Mouse (Mus musculus): ENCODE measurements around the gene Traf2.

Gene Traf2

GRCm38 (mm10) chr2:25549021-25549991, 2.6 kb upstream of the Traf2 start:
- DNase-seq (ENCODE audit: low read depth, low spot score), result no peak

DNA sequence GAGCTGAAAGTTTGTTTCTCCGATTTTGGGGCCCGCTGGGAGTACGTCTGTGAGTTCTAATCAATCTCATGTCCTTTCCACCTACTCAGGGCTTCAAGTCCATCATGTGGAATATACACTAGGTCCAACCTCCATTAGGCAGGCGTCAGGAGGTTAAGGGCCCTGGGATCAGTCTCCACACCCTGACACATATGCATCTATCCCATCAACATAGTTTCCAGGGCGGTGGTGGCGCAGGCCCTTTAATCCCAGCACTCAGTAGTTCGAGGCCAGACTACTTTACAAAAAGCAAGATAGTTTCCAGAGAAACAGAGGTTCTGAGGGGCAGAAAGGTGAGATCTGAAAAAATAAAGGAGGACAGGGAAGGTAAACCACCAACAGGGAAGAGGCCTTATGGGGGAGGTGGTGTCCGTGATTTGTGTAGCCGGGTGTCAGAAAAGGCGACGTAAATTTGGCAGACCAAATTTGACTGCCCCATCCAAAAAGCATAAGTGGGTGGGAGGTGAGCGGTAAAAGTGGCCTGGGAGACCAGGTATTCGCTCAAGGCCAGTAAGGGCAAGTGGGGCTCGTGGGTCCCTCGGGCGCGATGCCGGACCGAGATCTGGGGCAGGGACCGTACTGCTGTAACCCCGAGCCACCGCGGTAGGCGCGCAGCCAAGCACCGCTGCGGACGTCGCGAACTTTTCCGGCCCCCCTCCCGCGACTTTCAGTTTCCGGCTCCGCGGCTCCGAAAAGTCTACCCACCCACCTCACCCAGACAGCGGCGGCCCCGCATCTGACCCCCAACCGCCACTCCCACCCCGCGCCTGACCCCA, 537 bp downstream of the Traf2 start:
- peak; percentile 52 for DNase-seq (ENCODE audit: low read depth, low spot score)

DNA sequence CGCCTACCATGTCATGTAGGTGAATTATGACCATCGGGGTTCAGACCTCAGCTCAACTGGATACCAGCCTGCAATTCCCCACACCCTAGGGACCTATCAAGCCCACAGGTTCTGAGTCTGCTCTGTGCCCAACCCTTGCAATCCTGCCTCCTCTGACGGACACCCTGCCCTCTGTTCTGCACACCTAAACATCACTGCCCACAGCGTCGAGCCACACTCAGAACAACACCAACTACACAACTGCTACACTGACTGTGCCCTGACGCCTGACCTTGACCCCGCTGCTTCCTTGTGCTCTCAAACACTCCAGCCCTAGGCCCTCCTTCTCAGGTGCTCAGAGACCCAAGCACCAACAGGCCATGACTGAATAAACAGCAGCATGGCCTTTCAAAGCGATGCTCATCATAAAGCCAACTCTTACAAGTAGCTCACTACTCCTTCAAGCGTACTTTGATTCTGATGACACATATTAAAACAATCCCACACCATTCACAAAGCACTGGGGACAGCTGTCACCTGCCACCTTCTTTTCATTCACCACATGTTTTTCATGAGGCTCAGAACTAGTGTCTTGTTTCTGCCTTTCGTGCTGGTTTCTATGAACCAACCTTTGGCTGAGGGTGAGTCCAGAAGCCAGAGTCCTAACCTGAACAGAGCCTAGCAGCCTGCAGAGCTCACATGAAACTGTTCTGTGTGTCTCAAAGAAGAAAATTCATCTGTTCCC, 4.9 kb downstream of the Traf2 start:
- no peak for DNase-seq (ENCODE audit: low read depth, low spot score)

DNA sequence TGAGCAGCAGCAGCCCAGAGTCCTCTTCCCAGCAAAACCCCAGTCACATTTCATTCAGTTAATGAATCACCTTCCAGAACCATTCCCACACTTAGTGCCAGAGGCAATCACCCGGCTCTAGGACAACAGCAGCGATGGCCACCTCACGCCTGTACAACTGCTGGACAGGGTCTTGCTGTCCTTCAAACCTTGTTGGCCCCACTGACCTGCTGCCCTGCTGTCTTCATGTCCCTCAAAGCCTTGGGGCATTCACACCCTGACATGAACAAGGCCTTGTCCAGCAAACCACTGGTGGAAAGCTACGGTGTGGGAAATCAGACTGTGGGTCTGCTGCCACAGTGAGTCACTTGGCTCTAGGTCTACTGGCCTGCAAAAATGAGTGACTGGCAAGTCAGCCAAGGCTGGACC, 6.2 kb downstream of the Traf2 start:
- no peak for DNase-seq (ENCODE audit: low read depth, low spot score)

- DNase-seq (ENCODE audit: low read depth, low spot score), result no peak
These were observed 10.2 kb downstream of the Traf2 start for GRCm38 (mm10) chr2:25536531-25536930.

DNA sequence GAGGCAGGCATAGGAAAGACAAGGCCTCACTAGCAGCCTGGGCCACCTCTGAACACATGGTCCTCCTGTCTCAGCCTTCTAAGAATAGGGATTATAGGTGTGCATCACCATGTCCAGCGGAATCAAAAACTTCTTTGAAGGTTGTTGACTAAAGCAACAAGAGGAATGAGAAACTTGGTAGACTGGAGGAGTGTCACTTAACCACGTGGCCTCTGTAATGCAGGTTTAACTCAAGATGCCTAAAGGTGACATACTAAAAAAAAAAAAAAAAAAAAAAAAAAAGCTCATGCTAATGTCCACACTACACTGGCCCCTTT, 11.9 kb downstream of the Traf2 start:
- DNase-seq (ENCODE audit: low read depth, low spot score), result no peak

- DNase-seq (ENCODE audit: low read depth, low spot score), result no peak
These were observed 12.4 kb downstream of the Traf2 start for GRCm38 (mm10) chr2:25534178-25534865.

DNA sequence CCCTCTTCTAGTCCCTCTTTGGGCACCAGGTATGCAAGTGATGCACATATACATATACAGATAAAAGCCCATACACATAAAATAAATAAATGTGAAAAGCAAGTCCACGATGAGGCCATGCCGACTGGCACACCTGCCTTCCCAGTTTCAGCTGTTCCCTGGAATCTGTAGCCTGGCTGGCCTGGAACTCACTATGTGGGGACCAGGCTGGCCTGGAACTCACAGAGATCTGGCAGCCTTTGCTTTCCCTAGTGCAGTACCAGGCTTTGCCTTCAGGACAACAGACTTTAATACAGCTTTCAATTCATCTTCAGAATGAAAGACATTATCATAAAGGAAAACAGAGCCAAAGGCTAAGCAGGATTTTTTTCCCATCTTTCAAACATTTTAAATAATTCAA, 13.0 kb downstream of the Traf2 start:
- DNase-seq (ENCODE audit: low read depth, low spot score), result no peak

DNA sequence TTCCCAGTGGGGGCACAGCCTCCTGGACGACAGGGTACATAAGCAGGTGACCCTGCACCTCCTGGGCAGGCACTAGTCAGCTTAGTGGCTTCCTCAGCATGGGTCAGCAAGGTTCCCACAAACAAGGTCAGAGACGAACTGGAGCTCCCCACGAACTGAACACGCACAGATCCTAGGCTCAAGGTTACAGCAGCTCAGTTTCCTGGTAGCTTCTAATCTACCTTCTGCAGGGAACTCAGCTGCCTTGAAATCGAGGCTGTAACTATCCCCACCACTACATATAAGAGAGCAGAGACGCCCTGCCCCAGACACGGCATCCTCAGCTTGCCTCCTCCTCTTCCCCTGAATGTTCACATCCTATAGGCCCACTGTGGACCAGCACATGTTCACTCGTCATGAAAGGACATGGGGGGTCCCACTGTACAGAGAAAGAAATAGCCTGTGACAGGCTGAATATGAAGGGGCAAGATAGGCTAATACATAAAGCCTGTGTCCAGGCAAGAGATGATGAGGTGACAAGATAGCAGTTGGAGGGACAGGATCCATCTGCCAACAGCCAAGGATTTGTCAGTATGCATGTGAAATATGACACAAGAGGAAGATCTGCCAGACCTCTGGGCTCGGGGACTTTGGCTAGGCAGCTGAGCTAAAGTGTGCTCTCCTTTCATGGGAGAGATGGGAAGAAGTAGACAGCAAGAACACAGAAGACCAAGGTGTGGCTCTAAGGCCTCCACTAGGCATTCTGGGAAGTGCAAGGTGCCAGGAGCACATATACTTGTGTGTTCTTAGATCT, 20.0 kb downstream of the Traf2 start:
- no peak for DNase-seq (ENCODE audit: low read depth, low spot score)

DNA sequence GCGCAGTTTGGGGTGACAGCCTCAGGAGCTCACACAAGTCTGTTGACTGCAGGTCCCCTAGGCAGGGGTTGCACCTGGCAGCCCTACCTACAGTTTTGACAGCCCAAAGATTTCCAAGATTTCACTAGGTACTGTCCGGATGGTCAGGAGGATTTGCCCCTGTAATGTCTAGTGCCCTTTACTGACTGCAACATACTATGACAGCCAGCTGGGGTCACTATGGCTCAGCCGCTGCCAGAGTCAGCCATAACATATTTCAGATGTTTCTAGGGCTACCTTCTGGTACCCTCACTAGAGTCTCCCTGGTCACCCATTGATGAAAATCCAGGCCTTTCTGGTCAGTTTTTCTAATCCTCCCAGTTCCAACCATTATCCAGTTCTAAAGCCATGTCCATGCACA, 36.8 kb downstream of the Traf2 start:
- DNase-seq (ENCODE audit: low read depth, low spot score), result no peak

GRCm38 (mm10) chr2:25506964-25507363, 39.8 kb downstream of the Traf2 start:
- DNase-seq (ENCODE audit: low read depth, low spot score), result peak; percentile 59

- no peak for DNase-seq (ENCODE audit: low read depth, low spot score)
These were observed 40.9 kb downstream of the Traf2 start for GRCm38 (mm10) chr2:25505860-25506259.

- DNase-seq (ENCODE audit: low read depth, low spot score), result no peak
These were observed 41.7 kb downstream of the Traf2 start for GRCm38 (mm10) chr2:25505000-25505399.

- DNase-seq (ENCODE audit: low read depth, low spot score), result no peak
These were observed 42.2 kb downstream of the Traf2 start for GRCm38 (mm10) chr2:25504538-25504937.

- DNase-seq (ENCODE audit: low read depth, low spot score), result no peak
These were observed 44.0 kb downstream of the Traf2 start for GRCm38 (mm10) chr2:25502726-25503125.

DNA sequence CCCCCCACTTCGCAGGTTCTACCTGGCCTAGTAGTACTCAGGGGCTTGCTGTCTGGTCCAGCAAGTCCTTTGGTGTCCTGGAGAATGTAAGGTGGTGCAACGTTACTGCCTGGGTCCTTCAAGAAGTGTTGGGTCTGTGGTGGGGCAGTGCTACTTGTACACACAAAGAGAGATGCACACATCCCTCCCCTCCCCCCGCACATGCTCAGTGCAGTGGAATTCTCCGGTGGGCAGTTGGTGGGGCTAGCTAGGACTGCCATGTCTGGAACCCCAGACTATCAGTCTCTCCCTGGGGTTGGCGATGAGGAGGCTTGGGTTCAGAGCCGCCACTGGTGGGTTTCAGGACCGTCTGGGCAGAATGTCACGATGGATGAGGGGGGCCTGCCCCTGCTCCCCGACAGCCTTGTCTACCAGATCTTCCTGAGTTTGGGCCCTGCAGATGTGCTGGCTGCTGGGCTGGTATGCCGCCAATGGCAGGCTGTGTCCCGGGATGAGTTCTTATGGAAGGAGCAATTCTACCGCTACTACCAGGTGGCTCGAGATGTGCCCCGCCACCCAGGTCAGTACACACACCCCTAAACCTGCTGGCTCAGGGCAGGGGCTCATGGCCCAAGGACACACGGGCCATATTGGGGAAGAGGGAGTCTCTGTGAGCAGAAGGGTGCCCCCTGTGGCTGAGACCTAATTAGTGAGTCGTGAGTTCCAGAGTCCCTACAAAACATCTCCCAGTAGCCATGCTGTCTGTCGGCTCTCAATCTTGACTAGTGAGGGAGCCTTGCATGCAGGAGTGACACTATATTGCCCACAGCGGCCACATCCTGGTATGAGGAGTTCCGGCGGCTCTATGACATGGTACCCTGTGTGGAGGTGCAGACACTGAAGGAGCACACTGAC, 44.9 kb downstream of the Traf2 start, which contains the start of gene C8g:
Gene C8g, minus strand, starts transcription at position 127 of the 894 bp plus-strand sequence.
- peak; percentile 37 for DNase-seq (ENCODE audit: low read depth, low spot score)

DNA sequence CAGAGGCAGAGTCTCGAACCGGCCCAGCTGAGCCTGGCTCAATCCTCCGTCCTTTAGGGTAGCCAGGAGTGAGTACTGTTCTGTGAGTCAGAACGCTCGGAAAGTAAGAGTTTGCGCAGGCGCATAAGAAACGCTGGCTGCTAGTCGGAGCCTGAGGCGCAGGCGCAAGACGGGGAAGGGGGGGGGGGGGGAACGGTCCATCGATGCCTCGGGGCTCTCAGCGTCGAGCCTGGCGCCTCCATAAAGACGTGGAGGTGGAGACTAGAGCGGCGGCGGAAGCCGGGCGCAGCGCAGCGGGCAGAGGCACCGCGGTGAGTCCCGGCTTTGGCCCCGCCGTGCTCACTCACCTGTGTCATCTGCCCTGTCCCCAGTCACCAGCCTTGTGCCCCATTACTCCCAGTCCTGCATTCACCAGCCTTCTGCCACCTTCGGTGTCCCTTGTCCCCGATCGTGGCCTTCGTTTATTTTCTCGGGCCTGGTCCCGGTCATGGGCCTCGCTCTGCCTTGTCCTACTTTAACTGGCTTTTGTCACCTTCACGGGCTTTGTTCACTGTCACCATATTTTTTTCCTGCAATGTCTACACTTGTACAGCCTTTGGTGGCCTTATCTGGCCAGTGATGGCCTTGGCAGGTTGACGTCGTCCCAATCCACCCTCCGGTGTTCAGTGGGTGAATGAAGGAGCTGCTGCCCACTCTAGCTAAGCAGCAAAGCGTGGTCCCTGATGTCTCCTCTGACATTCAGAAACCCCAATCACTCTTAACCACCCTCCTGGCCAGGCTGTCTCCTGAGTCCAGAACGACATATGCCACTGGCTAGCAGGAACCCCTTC, 45.9 kb downstream of the Traf2 start, which contains the start of gene Fbxw5:
Gene Fbxw5, plus strand, starts transcription at position 175 of the 830 bp plus-strand sequence.
- peak; percentile 95 for DNase-seq (ENCODE audit: low read depth, low spot score)

DNA sequence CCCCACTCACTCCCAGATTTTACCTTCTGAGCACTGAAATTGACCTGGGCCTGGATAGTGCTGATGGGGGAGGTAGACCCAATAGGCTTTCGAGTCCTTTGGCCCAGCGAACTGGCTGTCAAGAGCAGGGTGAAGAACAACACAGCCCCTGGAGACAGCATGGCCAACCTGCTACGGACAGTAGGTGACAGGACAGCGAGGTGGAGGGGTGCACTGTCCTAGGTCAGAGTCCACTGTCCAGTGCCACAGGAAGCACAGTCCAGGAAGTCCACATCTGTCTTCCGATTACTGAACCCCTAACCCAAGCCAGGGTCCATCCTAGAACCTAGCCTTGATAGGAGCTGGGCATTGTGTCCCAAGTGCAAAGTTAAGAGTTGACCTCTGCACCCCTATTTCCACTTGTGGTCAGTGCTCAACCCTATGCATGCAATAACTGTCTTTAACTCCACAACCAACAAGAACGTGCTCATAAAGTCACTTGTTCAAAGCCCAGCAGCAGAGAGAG, 46.6 kb downstream of the Traf2 start:
- DNase-seq (ENCODE audit: low read depth, low spot score), result no peak
